Mouse (Mus musculus) embryonic fibroblast, embryonic 13.5 days (primary cell): ENCODE measurements at regions not wholly inside any gene's neighbourhood (a gene's known extent, or its start where the extent isn't known, plus 50 kb on each side); places are given as distances from the start of the nearest gene placed in this dataset.

Experiments
- CTCF ChIP-seq: IDR thresholded peaks from 2 replicates; pipeline ENCODE4 v1.5.1; 2011; ENCODE audit warnings: mild to moderate bottlenecking, control low read depth, low read length, moderate library complexity, borderline replicate concordance; ENCODE audit not compliant: insufficient read depth
- POLR2A ChIP-seq: IDR thresholded peaks from 2 replicates; pipeline ENCODE4 v1.6.1; 2011; ENCODE audit warnings: low read depth, mild to moderate bottlenecking, control low read depth, low read length, moderate library complexity

DNA sequence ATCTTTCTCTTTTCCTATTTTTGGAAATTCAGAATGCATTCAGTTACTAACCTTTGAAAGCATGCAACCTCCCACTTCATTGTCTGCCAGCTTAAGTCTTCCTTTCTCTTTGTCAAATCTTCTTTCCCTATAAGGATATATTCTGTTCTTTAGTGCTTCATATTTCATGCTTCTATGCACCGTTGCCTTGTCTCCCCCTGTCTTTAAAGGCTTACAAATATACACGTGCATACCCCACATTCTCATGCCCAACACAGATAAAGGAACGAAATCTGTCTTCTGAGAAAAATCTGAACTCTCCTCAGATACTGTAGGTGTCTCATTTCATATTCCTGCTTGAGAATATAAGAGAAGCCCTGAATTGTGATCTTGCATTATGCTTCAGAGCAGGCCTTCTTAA is 167.9 kb upstream of the Dph6 start:
- TF ChIP-seq CTCF: no peak
- no peak for TF ChIP-seq POLR2A
